Comparison of ENCODE assay signal across 8 mouse cellular contexts in genomic region chr3:57470326-57470725, GRCm38 (mm10). TPM values are rescaled to one million over a fixed set of nuclear protein-coding genes. Genes with fewer than 3 reads are reported as not detected.
DNase-seq lines count a peak whose midpoint lies in the region; ATAC-seq and TF ChIP-seq lines count a peak whose summit lies in the region.

No protein-coding gene starts in this region.

- H3K9me3 ChIP-seq in ES-E14 (ENCODE audit: control insufficient read depth, insufficient read depth, low read depth, low read length): no peaks in the 10 kb centered on the region
- no peaks in the 10 kb centered on the region for H3K9me3 ChIP-seq in forebrain, embryonic 16.5 days (ENCODE audit: control insufficient read depth, low read length)
- H3K9me3 ChIP-seq in midbrain, embryonic 13.5 days: no peaks in the 10 kb centered on the region

- H3K27me3 ChIP-seq in forebrain, embryonic 16.5 days (replicated peaks; ENCODE audit: control insufficient read depth, insufficient read depth, low read length): no peaks in the 10 kb centered on the region
- no peaks in the 10 kb centered on the region for H3K27me3 ChIP-seq in midbrain, embryonic 13.5 days

- no peak overlapping the region for H3K9ac ChIP-seq in ES-E14 (ENCODE audit: insufficient read depth, low read depth, low read length, poor library complexity, severe bottlenecking)
- no peak overlapping the region for H3K9ac ChIP-seq in forebrain, embryonic 16.5 days (replicated peaks; ENCODE audit: low read depth, low read length)
- H3K9ac ChIP-seq in midbrain, embryonic 13.5 days (replicated peaks): no peak overlapping the region

- peak; percentile 32 for ATAC-seq in forebrain, embryonic 16.5 days
- 0 out of 2 replicates have a peak, but pooled peaks have one; percentile 41 for ATAC-seq in midbrain, embryonic 13.5 days

- WGBS in forebrain, embryonic 16.5 days: 7% methylated on average over 5 of the region's 5 CpGs
- WGBS in midbrain, embryonic 13.5 days: 21% methylated on average over 5 of the region's 5 CpGs

- peak; percentile 52 for DNase-seq in ES-E14 (ENCODE audit: low read depth, low spot score)
- DNase-seq in adrenal gland, postnatal 36 days: peak; percentile 63 to 74
- peak; percentile 71 for DNase-seq in heart, postnatal 4 days
- DNase-seq in layer of hippocampus, adult 9-11 months: peak; percentile 28
- peak; percentile 15 for DNase-seq in urinary bladder, postnatal 25 days (ENCODE audit: low spot score)
- DNase-seq in spleen, postnatal 14 days (ENCODE audit: low spot score in 2 of 2): no peak

- H3K36me3 ChIP-seq in ES-E14 (ENCODE audit: control insufficient read depth, insufficient read depth, low read length, poor library complexity, severe bottlenecking): peaks cover 1% of the 10 kb centered on the region; the same call in 1 of the 2 replicates
- no peaks in the 10 kb centered on the region for H3K36me3 ChIP-seq in forebrain, embryonic 16.5 days (ENCODE audit: control insufficient read depth, insufficient read depth)
- no peaks in the 10 kb centered on the region for H3K36me3 ChIP-seq in midbrain, embryonic 13.5 days

- in situ Hi-C loops in ES-E14 (cut with MboI; ENCODE audit: low sequenced_read_pairs in 2 of 2, unreplicated experiment in 2 of 2): loop anchor here in 1 of 2 experiments (5.0 kb wide), 1 partner anchor 157 kb away; no protein-coding TSS in a partner anchor

- H3K4me2 ChIP-seq in forebrain, embryonic 16.5 days (ENCODE audit: low read length): peak overlapping the region; percentile 56
- peak overlapping the region; percentile 52 for H3K4me2 ChIP-seq in midbrain, embryonic 13.5 days (replicated peaks)

- peaks cover 0 to 9% of the 10 kb centered on the region in 2 experiments; a peak in 1 of 4 replicates for H3K4me1 ChIP-seq in ES-E14 (ENCODE audit: control insufficient read depth in 2 of 2, insufficient read depth in 2 of 2, low read length in 2 of 2, poor library complexity in 1 of 2)
- peaks cover 25% of the 10 kb centered on the region for H3K4me1 ChIP-seq in forebrain, embryonic 16.5 days (replicated peaks; ENCODE audit: control insufficient read depth, insufficient read depth, low read length)
- H3K4me1 ChIP-seq in midbrain, embryonic 13.5 days (replicated peaks): peaks cover 28% of the 10 kb centered on the region

- no peak overlapping the region for H3K4me3 ChIP-seq in ES-E14 (ENCODE audit: insufficient read depth in 1 of 2, low read depth in 1 of 2, low read length in 2 of 2, poor library complexity in 1 of 2, severe bottlenecking in 1 of 2)
- no peak overlapping the region for H3K4me3 ChIP-seq in forebrain, embryonic 16.5 days (replicated peaks; ENCODE audit: low read length)
- H3K4me3 ChIP-seq in midbrain, embryonic 13.5 days (replicated peaks): no peak overlapping the region

- H3K27ac ChIP-seq in ES-E14 (ENCODE audit: insufficient read depth, low read depth, low read length, poor library complexity, severe bottlenecking): no peak overlapping the region
- H3K27ac ChIP-seq in forebrain, embryonic 16.5 days (ENCODE audit: low read length): peak overlapping the region; percentile 55
- H3K27ac ChIP-seq in midbrain, embryonic 13.5 days: peak overlapping the region; percentile 66; the same call in 1 of the 2 replicates

TF ChIP-seq in ES-E14, 5 proteins besides CTCF, POLR2A, EP300 and RAD21:
- TF ChIP-seq ZNF384 (IDR thresholded peaks at IDR 0.05; ENCODE audit: low read depth, low read length) (no peak), ZC3H11A (IDR thresholded peaks at IDR 0.05; ENCODE audit: borderline replicate concordance, low read depth, low read length) (peak; percentile 66; the same call in 1 of the 2 replicates)

RNA-seq across cellular contexts. Expression of gene Tm4sf4, which starts 45.2 kb away (rescaled TPM):
- not detected in 2 replicates for total RNA-seq in ES-E14 (2012; rRNA removed)
- total RNA-seq in adrenal gland, postnatal 36 days (2021): 1 to 10 TPM in 1 of 2 experiments, under 1 TPM in 1; 0.99 to 2.5 TPM
- polyA plus RNA-seq in forebrain, embryonic 16.5 days (2015; fragmentation: Nextera tagmentation; extraction: Ambion mirVana): not detected in 2 replicates
- total RNA-seq in heart, postnatal 4 days (2021): under 1 TPM in 1 of 2 experiments, not detected in 1; 0.18 TPM
- polyA plus RNA-seq in midbrain, embryonic 13.5 days (2015; fragmentation: Nextera tagmentation; extraction: Ambion mirVana): not detected in 2 replicates

Comparison
In these comparisons a context has a peak if more than half of its experiments do, and no peak if none do; other contexts are left out.
1. DNase-seq: peak in ES-E14 (single experiment), adrenal gland, postnatal 36 days (2 of 2), heart, postnatal 4 days (single experiment), layer of hippocampus, adult 9-11 months (single experiment) and urinary bladder, postnatal 25 days (single experiment); none in spleen, postnatal 14 days (0 of 2).